Mouse (Mus musculus): ENCODE results near the gene Ddx41. TPM values are rescaled to one million over a fixed set of nuclear protein-coding genes. Genes with fewer than 3 reads are reported as not detected.

The Ddx41 gene
- polyA plus RNA-seq (2012; rRNA removed; ENCODE audit: low replicate concordance) = 36.9 and 37.2 TPM in 2 replicates

DNA sequence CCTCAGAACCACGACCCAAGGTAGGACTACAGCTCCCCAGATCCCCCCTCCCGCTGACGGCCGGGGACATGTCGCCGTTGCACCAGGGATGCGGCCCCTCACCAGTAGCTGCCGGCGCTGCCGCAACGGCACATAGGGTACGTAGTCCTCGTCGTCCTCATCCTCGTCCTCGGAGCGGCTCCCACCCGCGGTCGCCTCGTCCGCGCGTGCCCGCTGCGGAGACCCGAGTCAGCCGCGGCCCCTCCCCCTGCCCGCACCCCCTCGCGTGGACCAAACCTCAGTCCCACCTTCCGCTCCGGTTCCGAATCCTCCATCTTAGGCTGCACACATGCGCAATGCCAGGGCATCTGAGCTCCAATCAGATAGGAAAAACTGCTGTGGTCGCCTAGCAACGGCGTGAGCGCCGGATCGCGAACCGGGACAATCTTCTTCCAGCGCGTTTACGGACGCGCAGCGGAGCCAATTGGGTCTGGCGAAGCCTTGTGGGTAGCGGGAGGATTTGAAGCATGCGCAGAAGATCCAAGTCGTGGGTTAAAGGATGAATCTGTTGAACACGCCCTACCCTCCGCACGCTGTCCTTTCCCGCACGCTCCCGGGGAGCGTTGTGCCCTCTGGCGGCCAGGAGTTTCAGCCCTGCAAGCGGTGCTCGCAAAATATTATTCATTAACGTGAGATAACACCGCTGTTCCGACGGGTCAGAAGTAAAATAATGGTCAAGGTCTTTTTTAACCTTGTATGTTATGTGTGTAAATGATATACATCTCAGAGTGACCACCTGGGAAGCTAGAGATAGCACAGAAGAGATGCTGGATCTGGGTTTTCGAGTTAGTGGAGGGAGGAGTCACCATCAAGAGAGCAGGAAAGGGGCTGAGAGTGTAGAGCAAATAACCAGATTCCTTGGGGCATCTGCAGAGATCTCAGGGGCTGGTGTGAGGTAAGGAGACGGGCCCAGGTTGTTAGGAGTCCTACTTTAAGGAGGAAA is at the start of gene Ddx41:
Gene Ddx41 (minus strand): TSS at position 465 of the 982 bp plus-strand sequence.

GRCm38 (mm10) chr13:55573432-55573831 is 37.0 kb upstream of the Ddx41 start, which contains the start of gene Tmed9:
Gene Tmed9, plus strand, starts transcription at chr13:55573732.

GRCm38 (mm10) chr13:55571027-55571751 is 34.7 kb upstream of the Ddx41 start, which contains the start of gene Fam193b:
Gene Fam193b, minus strand, starts transcription at chr13:55571120.

DNA sequence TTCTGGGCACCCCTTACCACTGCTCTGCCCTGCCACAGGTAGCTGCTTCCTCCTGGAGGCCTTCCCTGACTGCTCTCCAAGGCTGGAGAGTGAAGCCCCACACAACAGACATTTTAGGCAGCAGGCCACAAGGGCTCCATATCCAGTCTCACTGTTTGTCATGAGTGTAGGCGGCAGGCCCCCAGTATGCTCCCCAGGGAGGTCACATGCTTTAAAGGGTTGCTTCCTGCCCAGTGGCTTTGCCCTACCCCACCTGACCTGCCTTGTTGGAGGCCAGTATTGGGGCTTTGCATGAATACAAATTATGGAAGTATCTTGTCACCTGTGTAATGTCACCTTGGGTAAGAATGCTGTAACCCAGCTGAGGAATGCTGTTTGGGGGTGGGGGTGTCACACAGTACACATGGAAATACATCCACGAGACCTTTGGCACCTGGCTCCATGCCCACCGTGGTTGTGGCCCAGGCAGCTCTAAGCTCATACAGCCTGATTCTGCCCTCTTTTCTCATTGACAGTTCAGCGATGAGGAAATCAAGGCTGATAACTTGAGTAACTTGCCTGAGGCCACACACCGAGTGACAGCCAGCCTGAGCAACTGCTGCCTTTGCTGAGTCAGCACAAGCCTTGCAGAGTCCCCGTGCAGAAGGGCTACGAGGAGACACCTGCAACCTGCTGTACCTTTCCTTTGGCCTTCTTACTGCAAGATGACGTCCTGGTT is 7.1 kb downstream of the Ddx41 start, which contains the start of gene Dok3:
Gene Dok3 (minus strand): TSS at position 99 of the 718 bp plus-strand sequence.

DNA sequence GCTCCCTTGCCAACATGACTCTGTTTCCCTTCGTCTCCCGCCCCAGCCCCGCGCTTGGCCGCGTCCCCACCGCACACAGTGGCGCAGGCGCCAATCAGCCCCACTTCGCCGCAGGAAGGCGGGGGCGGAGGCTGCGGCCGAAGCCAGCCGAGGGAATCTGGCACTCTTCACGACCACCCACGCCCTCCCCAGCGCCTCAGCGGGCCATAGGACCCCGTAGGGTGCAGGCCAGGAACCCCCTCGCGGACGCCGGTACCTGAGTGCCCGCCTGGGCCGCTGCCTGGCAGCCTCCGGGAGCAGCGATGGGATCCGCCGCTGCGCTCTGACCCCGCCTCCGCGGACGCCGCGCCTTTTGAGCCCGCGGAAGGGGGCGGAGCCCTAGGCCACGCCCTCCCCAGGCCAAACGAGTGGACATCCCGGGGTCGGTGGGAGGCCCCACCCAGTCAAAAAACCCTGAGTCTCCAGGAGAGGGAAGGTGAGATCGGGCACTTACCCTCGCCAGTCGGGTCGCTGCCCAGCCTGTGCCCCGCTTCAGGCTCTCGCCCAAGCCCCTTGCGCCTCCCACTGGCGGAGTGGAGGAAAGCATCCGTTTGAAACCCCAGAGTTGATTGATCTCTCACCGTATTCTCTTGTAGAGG is 23.2 kb downstream of the Ddx41 start, which contains the start of gene Pdlim7:
Gene Pdlim7 (minus strand): TSS at position 566 of the 638 bp plus-strand sequence.

GRCm38 (mm10) chr13:55487578-55488498 is 48.6 kb downstream of the Ddx41 start, which contains the start of gene Dbn1:
Gene Dbn1, minus strand, starts transcription at chr13:55488111.

Other genes with a start within 250 kb of the Ddx41 start
- gene Prelid1, start 216.2 kb downstream of the Ddx41 start, polyA plus RNA-seq (2012; rRNA removed; ENCODE audit: low replicate concordance) = 816 and 1,080 TPM in 2 replicates
- 50.4 and 109 TPM in 2 replicates for gene Rab24, start 214.7 kb downstream of the Ddx41 start, polyA plus RNA-seq (2012; rRNA removed; ENCODE audit: low replicate concordance)
- 6.6 and 8.8 TPM in 2 replicates for gene Mxd3, start 206.8 kb downstream of the Ddx41 start, polyA plus RNA-seq (2012; rRNA removed; ENCODE audit: low replicate concordance)
- gene Lman2, start 173.9 kb downstream of the Ddx41 start, polyA plus RNA-seq (2012; rRNA removed; ENCODE audit: low replicate concordance) = 79.1 and 91.4 TPM in 2 replicates
- gene Rgs14, start 166.9 kb downstream of the Ddx41 start, polyA plus RNA-seq (2012; rRNA removed; ENCODE audit: low replicate concordance) = 5.0 and 14.5 TPM in 2 replicates
- 0.12 and 0.28 TPM in 2 replicates for gene Slc34a1, start 138.5 kb downstream of the Ddx41 start, polyA plus RNA-seq (2012; rRNA removed; ENCODE audit: low replicate concordance)
- gene Pfn3, start 121.4 kb downstream of the Ddx41 start, polyA plus RNA-seq (2012; rRNA removed; ENCODE audit: low replicate concordance) = not detected in 2 replicates
- 0.13 and 0.63 TPM in 2 replicates for gene F12, start 109.9 kb downstream of the Ddx41 start, polyA plus RNA-seq (2012; rRNA removed; ENCODE audit: low replicate concordance)
- gene Grk6, start 91.6 kb downstream of the Ddx41 start, polyA plus RNA-seq (2012; rRNA removed; ENCODE audit: low replicate concordance) = 25.7 and 27.4 TPM in 2 replicates
- gene Prr7, start 72.4 kb downstream of the Ddx41 start, polyA plus RNA-seq (2012; rRNA removed; ENCODE audit: low replicate concordance) = 5.1 and 13.9 TPM in 2 replicates
- gene Dbn1, start 48.5 kb downstream of the Ddx41 start, polyA plus RNA-seq (2012; rRNA removed; ENCODE audit: low replicate concordance) = 10.7 and 14.9 TPM in 2 replicates
- gene Pdlim7, start 23.0 kb downstream of the Ddx41 start, polyA plus RNA-seq (2012; rRNA removed; ENCODE audit: low replicate concordance) = 54.3 and 103 TPM in 2 replicates
- 11.7 and 26.9 TPM in 2 replicates for gene Dok3, start 7.4 kb downstream of the Ddx41 start, polyA plus RNA-seq (2012; rRNA removed; ENCODE audit: low replicate concordance)
- gene Fam193b, start 34.5 kb upstream of the Ddx41 start, polyA plus RNA-seq (2012; rRNA removed; ENCODE audit: low replicate concordance) = 71.0 and 75.1 TPM in 2 replicates
- 19.5 and 29.4 TPM in 2 replicates for gene Tmed9, start 37.1 kb upstream of the Ddx41 start, polyA plus RNA-seq (2012; rRNA removed; ENCODE audit: low replicate concordance)
- 16.1 and 17.0 TPM in 2 replicates for gene B4galt7, start 63.2 kb upstream of the Ddx41 start, polyA plus RNA-seq (2012; rRNA removed; ENCODE audit: low replicate concordance)
- gene Caml, start 86.3 kb upstream of the Ddx41 start, polyA plus RNA-seq (2012; rRNA removed; ENCODE audit: low replicate concordance) = 4.8 and 8.4 TPM in 2 replicates
- gene Ddx46, start 98.4 kb upstream of the Ddx41 start, polyA plus RNA-seq (2012; rRNA removed; ENCODE audit: low replicate concordance) = 3.5 and 5.7 TPM in 2 replicates
- gene B230219D22Rik, start 156.5 kb upstream of the Ddx41 start, polyA plus RNA-seq (2012; rRNA removed; ENCODE audit: low replicate concordance) = 3.9 and 6.0 TPM in 2 replicates
- 25.9 and 33.2 TPM in 2 replicates for gene Txndc15, start 178.0 kb upstream of the Ddx41 start, polyA plus RNA-seq (2012; rRNA removed; ENCODE audit: low replicate concordance)
- gene Pcbd2, start 190.7 kb upstream of the Ddx41 start, polyA plus RNA-seq (2012; rRNA removed; ENCODE audit: low replicate concordance) = 9.5 and 20.7 TPM in 2 replicates
- 0.11 TPM in 1 of 2 replicates, not detected in the other for gene Catsper3, start 247.9 kb upstream of the Ddx41 start, polyA plus RNA-seq (2012; rRNA removed; ENCODE audit: low replicate concordance)

All from duodenum, adult 2 months (tissue).